Mouse (Mus musculus): ENCODE measurements around the gene Mob3a.

DNA sequence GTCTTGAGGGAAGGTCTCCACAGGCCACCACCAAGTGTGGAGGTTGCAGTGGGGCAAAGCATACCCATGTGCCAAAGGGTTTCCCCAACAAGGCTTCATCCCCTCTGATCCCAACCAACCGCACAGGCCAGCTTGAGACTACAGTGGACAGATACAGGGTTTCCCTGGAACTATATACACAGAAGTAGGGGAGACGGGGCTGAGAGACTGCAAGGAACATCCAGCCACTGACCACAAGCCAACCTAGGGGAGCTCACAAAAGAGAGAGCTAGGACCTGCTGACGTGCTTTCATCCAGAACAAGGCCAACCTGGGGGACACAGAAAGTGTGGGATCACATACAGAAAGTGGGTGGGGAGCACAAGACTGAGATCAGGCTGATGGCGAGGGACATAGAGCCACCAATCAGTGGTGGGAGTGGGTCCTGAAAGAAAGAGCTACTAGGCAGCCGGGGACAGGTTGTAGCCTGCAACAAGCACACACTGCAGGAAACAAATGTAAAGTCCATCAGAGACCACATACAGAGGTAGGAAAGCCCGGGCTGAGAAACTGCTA is 26.8 kb downstream of the Mob3a start:
- TF ChIP-seq POLR2A (IDR thresholded peaks at IDR 0.05; ENCODE audit: control insufficient read depth, extremely low read depth, insufficient read depth, low read length, poor library complexity) (no peak), CTCF (IDR thresholded peaks at IDR 0.05; ENCODE audit: borderline replicate concordance, control insufficient read depth, extremely low read depth, insufficient read depth, low read length, poor library complexity) (no peak)
